Mouse (Mus musculus): Measurements from ENCODE around the gene Hdac7.

Gene Hdac7

GRCm38 (mm10) chr15:97743961-97744525 lies 100.3 kb downstream of the Hdac7 start:
- no peak for DNase-seq

- no peak for DNase-seq
Observed at GRCm38 (mm10) chr15:97743210-97743609, 101.1 kb downstream of the Hdac7 start.

All from kidney, postnatal 4 days (tissue).